In genomic region chr17:86185584-86185983, GRCm38 (mm10) we compare ENCODE assay signal across 10 mouse cellular contexts. TPM values are rescaled to one million over a fixed set of nuclear protein-coding genes. Genes with fewer than 3 reads are reported as not detected.
A peak's percentile ranks its signal among the peaks of the same experiment; 100 is the strongest.
DNase-seq lines count a peak whose midpoint lies in the region; ATAC-seq lines count a peak whose summit lies in the region.
"Had no signal": no experiment of that assay in that cellular context is flagged by ENCODE, and none has a peak within 500 bp of the region (broad histone marks: within the 10 kb centered on the region; RNA-seq: fewer than 3 reads in every experiment).

No protein-coding gene starts in this region.

- no peaks in the 10 kb centered on the region for H3K9me3 ChIP-seq in stomach, embryonic 16.5 days (replicated peaks; ENCODE audit: control insufficient read depth, low read length)

- no peak overlapping the region for H3K27ac ChIP-seq in stomach, embryonic 16.5 days (ENCODE audit: low read length)

- DNase-seq in frontal cortex, postnatal 10 days (ENCODE audit: low spot score in 2 of 2): no peak
- DNase-seq in ovary, adult 18-20 months (ENCODE audit: low spot score): peak; percentile 59
- no peak for DNase-seq in ovary, postnatal 10 days (ENCODE audit: low spot score)
- DNase-seq in layer of hippocampus, adult 8-10 months (ENCODE audit: low spot score in 2 of 2): no peak
- no peak for DNase-seq in thymus, postnatal 14 days
- DNase-seq: retina, postnatal 1 day had no signal

- peaks cover 17% of the 10 kb centered on the region for H3K4me1 ChIP-seq in stomach, embryonic 16.5 days (ENCODE audit: control insufficient read depth, insufficient read depth, low read length)

- no peak overlapping the region for H3K9ac ChIP-seq in stomach, embryonic 16.5 days (ENCODE audit: low read length)

- no peaks in the 10 kb centered on the region for H3K27me3 ChIP-seq in stomach, embryonic 16.5 days (ENCODE audit: control insufficient read depth, insufficient read depth, low read length)

- no peak overlapping the region for H3K4me3 ChIP-seq in stomach, embryonic 16.5 days (replicated peaks; ENCODE audit: low read length)

- peak overlapping the region; percentile 21; the same call in 1 of the 2 replicates for H3K4me2 ChIP-seq in stomach, embryonic 16.5 days (ENCODE audit: low read depth, low read length)

- ATAC-seq in frontal cortex, adult (ENCODE audit: low TSS enrichment): peak; percentile 91
- peak; percentile 34 to 43 for ATAC-seq in hematopoietic stem cell, adult 5-6 weeks (replicated peaks in 1 of 2; ENCODE audit: insufficient read depth in 1 of 2, low FRiP score in 2 of 2, low TSS enrichment in 1 of 2, low read depth in 1 of 2, poor library complexity in 2 of 2, severe bottlenecking in 2 of 2)
- peak; percentile 75; the same call in 1 of the 2 replicates for ATAC-seq in stomach, embryonic 16.5 days (ENCODE audit: insufficient read depth, low FRiP score)
- ATAC-seq: midbrain, embryonic 16.5 days had no signal

- H3K36me3 ChIP-seq in stomach, embryonic 16.5 days (ENCODE audit: control insufficient read depth, insufficient read depth, low read length): no peaks in the 10 kb centered on the region

- WGBS in stomach, embryonic 16.5 days: 20% methylated on average over 7 of the region's 7 CpGs

RNA-seq across cellular contexts. Expression of gene Prkce, which starts 18.0 kb away (rescaled TPM):
- 15.4 and 19.9 TPM in 2 replicates for total RNA-seq in hematopoietic stem cell, adult 5-6 weeks (2017)
- 4.0 and 4.4 TPM in 2 replicates for polyA plus RNA-seq in stomach, embryonic 16.5 days (2015; fragmentation: Nextera tagmentation; extraction: Ambion mirVana)
- total RNA-seq in layer of hippocampus, adult 8-10 months (2022): 100 to 1,000 TPM; 343 to 388 (median 379) TPM

RNA-seq across cellular contexts. Expression of gene Srbd1, which starts 40.6 kb away (rescaled TPM):
- total RNA-seq in hematopoietic stem cell, adult 5-6 weeks (2017): 27.5 and 34.5 TPM in 2 replicates
- 14.0 and 14.3 TPM in 2 replicates for polyA plus RNA-seq in stomach, embryonic 16.5 days (2015; fragmentation: Nextera tagmentation; extraction: Ambion mirVana)
- total RNA-seq in layer of hippocampus, adult 8-10 months (2022): 10 to 100 TPM; 14.6 to 18.9 (median 15.8) TPM

Comparison
In these comparisons a context has a peak if more than half of its experiments do, and no peak if none do; other contexts are left out.
1. ATAC-seq: peak in every context shown above with its lines; median percentile 91 in frontal cortex, adult; 75 in stomach, embryonic 16.5 days; 38 in hematopoietic stem cell, adult 5-6 weeks.
2. RNA of gene Prkce, which starts 18.0 kb away (total RNA-seq): 343 to 388 TPM in layer of hippocampus, adult 8-10 months; 15.4 to 19.9 TPM in hematopoietic stem cell, adult 5-6 weeks; every median in the first group is over 10 times any median in the second.